Mouse (Mus musculus) kidney, adult 2 months (tissue): Measurements from ENCODE around the gene Pnpo. TPM values are rescaled to one million over a fixed set of nuclear protein-coding genes. Genes with fewer than 3 reads are reported as not detected.

Source experiments
- DNase-seq: peaks from one replicate; pipeline ENCODE4 v3.0.0; 2021
- H3K27ac ChIP-seq: fragments of 200-500 bp; 2 replicates; pipeline ENCODE4 v1.5.1; 2012; ENCODE audit warnings: low read depth, low read length, control low read depth, inconsistent platforms; ENCODE audit not compliant: insufficient read depth
- H3K27me3 ChIP-seq: fragments of 200-500 bp; replicated peaks from 2 replicates; pipeline ENCODE4 v1.6.1; 2012; ENCODE audit warnings: mild to moderate bottlenecking, moderate library complexity, low read length, inconsistent platforms; ENCODE audit not compliant: control insufficient read depth, insufficient read depth
- H3K36me3 ChIP-seq: fragments of 200-500 bp; 2 replicates; pipeline ENCODE4 v1.6.1; 2012; ENCODE audit warnings: mild to moderate bottlenecking, moderate library complexity, low read length, inconsistent platforms; ENCODE audit not compliant: control insufficient read depth, insufficient read depth
- H3K4me1 ChIP-seq: fragments of 200-500 bp; 2 replicates; pipeline ENCODE4 v1.6.1; 2011; ENCODE audit warnings: low read length; ENCODE audit not compliant: control insufficient read depth, insufficient read depth
- H3K4me3 ChIP-seq: fragments of 200-500 bp; 2 replicates; pipeline ENCODE4 v1.5.1; 2011; ENCODE audit warnings: mild to moderate bottlenecking, low read depth, low read length, control low read depth; ENCODE audit not compliant: insufficient read depth
- CTCF ChIP-seq: fragments of 200-500 bp; conservative IDR thresholded peaks from 2 replicates; pipeline ENCODE4 v1.5.1; 2011; ENCODE audit warnings: low read depth, mild to moderate bottlenecking, control low read depth, low read length, moderate library complexity, mixed read lengths; ENCODE audit not compliant: insufficient read depth, insufficient read length
- POLR2A ChIP-seq: fragments of 200-500 bp; IDR thresholded peaks from one replicate; pipeline ENCODE4 v1.6.1; 2011; ENCODE audit warnings: low read depth, low read length, control low read depth
- WGBS: fragments of 180-500 bp; shearing (Covaris S2); methylation state at CpG from one replicate; pipeline ENCODE4 v1.1.7; 2018; 5-methylcytosine and 5-hydroxymethylcytosine counted together
- polyA plus RNA-seq: library from polyadenylated mRNA; depleted of rRNA; stranded (reverse); fragments of >200 nt; gene quantifications from 2 replicates; pipeline ENCODE4 v1.2.3, GENCODE M21; 2012

Gene Pnpo
- polyA plus RNA-seq, 1 experiment = 77.1 TPM

GRCm38 (mm10) chr11:96935872-96936650, 7.7 kb downstream of the Pnpo start:
- Histone ChIP-seq H3K27ac (peak overlapping the region; percentile 78), H3K27me3 (no peaks in the 10 kb centered on the region), H3K4me3 (no peak overlapping the region), H3K4me1 (peaks cover 41% of the 10 kb centered on the region), H3K36me3 (peaks cover 2% of the 10 kb centered on the region; the same call in 1 of the 2 replicates)
- peak; percentile 54 for DNase-seq
- no peak for TF ChIP-seq CTCF
- no peak for TF ChIP-seq POLR2A
- 53% methylated on average over 9 of the region's 9 CpGs for WGBS

- H3K4me1 ChIP-seq = peaks cover 40% of the 10 kb centered on the region
- peaks cover 2% of the 10 kb centered on the region; the same call in 1 of the 2 replicates for H3K36me3 ChIP-seq
- peak overlapping the region; percentile 78 for H3K27ac ChIP-seq
- peak; percentile 98 for DNase-seq
- no peaks in the 10 kb centered on the region for H3K27me3 ChIP-seq
- 12% methylated on average over 12 of the region's 12 CpGs for WGBS
- H3K4me3 ChIP-seq = no peak overlapping the region
- TF ChIP-seq POLR2A = peak; percentile 48
- no peak for TF ChIP-seq CTCF
Observed at GRCm38 (mm10) chr11:96934921-96935356, 8.8 kb downstream of the Pnpo start.

- DNase-seq = peak; percentile 68
- peak overlapping the region; percentile 59 for H3K27ac ChIP-seq
- H3K4me3 ChIP-seq = no peak overlapping the region
- H3K27me3 ChIP-seq = no peaks in the 10 kb centered on the region
- H3K36me3 ChIP-seq = peaks cover 2% of the 10 kb centered on the region; the same call in 1 of the 2 replicates
- 47% methylated on average over 13 of the region's 13 CpGs for WGBS
- TF ChIP-seq POLR2A (no peak), CTCF (no peak)
- peaks cover 33% of the 10 kb centered on the region for H3K4me1 ChIP-seq
Observed at GRCm38 (mm10) chr11:96933562-96934276, 10.1 kb downstream of the Pnpo start.

- H3K27ac ChIP-seq = peak overlapping the region; percentile 95
- TF ChIP-seq CTCF (no peak), POLR2A (peak; percentile 59)
- H3K36me3 ChIP-seq = peaks cover 2% of the 10 kb centered on the region; the same call in 1 of the 2 replicates
- 15% methylated on average over 8 of the region's 8 CpGs for WGBS
- peak; percentile 91 for DNase-seq
- peak overlapping the region; percentile 51 for H3K4me3 ChIP-seq
- H3K27me3 ChIP-seq = no peaks in the 10 kb centered on the region
- peaks cover 20% of the 10 kb centered on the region for H3K4me1 ChIP-seq
Observed at GRCm38 (mm10) chr11:96931327-96932062, 12.3 kb downstream of the Pnpo start.

- peak overlapping the region; percentile 100 for H3K27ac ChIP-seq
- H3K4me1 ChIP-seq = peaks cover 20% of the 10 kb centered on the region
- WGBS = 16% methylated on average over 9 of the region's 9 CpGs
- no peaks in the 10 kb centered on the region for H3K27me3 ChIP-seq
- peaks cover 2% of the 10 kb centered on the region; the same call in 1 of the 2 replicates for H3K36me3 ChIP-seq
- TF ChIP-seq POLR2A (peak; percentile 69), CTCF (no peak)
- DNase-seq = peak; percentile 89
- H3K4me3 ChIP-seq = peak overlapping the region; percentile 85
Observed at GRCm38 (mm10) chr11:96929766-96930331, 13.9 kb downstream of the Pnpo start.

- Histone ChIP-seq H3K4me3 (peak overlapping the region; percentile 85), H3K27me3 (no peaks in the 10 kb centered on the region), H3K27ac (peak overlapping the region; percentile 100), H3K4me1 (peaks cover 20% of the 10 kb centered on the region), H3K36me3 (peaks cover under 1% of the 10 kb centered on the region; the same call in 1 of the 2 replicates)
- DNase-seq = peak; percentile 93
- TF ChIP-seq POLR2A = peak; percentile 98
- TF ChIP-seq CTCF = no peak
- WGBS = 12% methylated on average over 13 of the region's 13 CpGs
Observed at GRCm38 (mm10) chr11:96929096-96929765, 14.6 kb downstream of the Pnpo start.
